Mouse (Mus musculus): Measurements from ENCODE around the gene Dpep3. TPM values are rescaled to one million over a fixed set of nuclear protein-coding genes. Genes with fewer than 3 reads are reported as not detected.

Gene Dpep3
- total RNA-seq, 1 experiment from 2014 or later, result not detected

DNA sequence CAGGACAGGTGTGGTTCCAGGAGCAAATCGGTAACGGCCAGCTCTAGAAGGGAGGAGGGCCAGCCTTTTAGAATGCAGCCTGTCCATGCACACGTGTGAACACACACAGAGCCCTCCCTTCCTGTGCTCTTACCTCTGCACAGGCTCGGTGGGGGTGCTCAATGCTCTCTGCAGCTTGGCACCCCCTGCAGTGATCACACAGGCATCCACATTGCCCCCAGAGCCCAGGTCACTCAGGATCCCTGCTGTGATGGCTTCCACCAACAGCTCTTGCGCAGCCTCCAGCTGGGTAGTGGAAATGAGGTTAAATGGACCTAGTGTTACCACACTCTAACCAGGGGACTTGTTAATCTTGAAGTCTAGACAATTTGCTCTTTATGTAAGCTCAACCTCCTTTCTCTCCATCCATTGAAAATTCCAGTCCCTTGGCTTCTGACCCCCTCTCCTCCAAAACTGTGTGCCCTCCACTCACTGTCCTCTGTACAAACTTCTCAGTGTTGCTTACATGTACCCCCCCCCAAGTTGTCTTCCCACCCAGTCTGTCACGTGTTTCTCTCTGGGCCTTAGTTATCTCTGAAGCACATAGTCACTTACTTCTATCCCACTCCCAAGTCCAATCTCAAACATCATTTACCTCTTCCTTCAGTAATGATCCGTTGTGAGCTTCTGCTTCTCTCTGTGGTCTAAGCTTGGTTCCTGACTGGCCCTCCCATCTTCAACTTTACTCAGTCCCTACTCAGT is 43.2 kb downstream of the Dpep3 start:
- no peak for DNase-seq

DNA sequence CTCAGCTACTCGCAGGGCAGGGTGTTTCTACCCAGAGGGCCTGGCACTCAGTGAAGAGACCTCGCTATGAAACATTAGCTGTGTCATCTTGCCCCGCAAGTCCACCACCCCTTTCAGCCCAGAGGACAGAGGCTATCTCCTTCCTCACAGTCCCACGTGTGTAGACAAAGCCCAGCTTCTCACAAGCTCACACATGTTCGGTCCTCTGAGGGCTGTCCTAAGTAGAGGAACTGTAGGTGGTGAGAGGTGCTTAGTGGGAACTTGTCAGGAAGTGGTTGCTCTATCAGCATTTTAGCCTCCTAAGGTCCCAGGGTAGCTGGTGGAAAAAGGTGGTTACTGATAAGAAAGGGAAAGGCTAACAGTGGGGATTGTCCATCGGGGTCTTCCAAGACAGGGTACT is 44.1 kb downstream of the Dpep3 start:
- no peak for DNase-seq

DNA sequence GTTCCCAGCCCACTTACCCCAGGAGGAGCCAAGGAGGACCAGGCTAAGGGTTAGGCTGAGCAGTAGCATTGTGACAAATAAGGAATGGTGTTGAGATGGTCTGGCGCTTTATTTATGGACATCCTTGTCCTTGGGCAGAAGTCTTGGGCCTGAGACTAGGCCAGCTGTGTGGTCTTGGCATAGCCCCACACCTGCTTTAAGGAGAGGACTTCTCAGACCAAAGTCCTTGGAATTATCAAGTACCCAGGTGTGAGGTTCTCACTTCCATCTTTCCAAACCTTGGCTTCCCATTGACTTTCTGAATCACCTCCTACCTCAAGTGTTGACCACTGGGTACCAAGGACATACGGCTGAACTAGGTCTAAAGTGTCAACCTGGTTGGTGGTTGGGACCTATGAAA is 45.5 kb downstream of the Dpep3 start, which contains the start of gene Ctrl:
TSS of gene Ctrl (minus strand) at position 101 of the 400 bp plus-strand sequence.
- no peak for DNase-seq

DNA sequence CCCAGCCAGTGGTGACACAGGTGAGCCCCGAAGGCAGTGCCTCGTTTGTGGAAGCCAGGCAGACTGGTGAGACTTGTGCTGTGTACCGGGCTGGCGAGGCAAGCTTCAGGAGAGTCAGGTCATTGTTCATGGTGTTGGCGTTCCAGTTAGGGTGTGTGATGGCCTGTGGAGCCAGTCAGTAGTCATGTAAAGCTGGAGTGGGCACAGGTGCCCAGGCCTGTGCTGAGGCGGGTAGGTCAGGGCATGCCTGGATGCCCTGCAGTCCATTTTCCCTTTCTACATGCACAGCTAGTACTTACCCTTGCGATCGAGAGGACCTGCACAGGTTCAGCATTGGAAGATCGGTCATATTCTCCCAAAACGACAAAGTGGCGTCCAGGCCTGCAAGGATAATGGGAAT is 46.7 kb downstream of the Dpep3 start:
- DNase-seq, result no peak

DNA sequence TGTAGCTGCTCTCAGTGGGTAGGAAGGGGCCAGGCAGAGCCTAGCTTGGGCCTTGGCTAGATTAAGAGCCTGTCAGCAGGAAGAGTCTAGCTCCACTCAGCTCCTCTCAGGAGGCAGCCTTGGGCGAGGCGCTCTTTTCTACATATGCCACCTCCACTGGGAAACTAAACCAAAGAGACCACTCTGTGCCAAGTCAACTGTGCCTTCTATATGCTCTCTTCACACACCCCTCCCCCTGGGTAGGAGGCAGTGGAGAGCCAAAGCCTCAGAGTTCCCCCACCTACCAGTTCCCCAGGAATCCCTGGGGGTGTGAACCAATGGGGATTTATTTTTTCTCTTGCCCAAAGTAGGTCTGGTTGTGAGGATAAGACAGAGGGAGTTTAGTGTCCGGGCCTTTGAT is 48.0 kb downstream of the Dpep3 start:
- no peak for DNase-seq

DNA sequence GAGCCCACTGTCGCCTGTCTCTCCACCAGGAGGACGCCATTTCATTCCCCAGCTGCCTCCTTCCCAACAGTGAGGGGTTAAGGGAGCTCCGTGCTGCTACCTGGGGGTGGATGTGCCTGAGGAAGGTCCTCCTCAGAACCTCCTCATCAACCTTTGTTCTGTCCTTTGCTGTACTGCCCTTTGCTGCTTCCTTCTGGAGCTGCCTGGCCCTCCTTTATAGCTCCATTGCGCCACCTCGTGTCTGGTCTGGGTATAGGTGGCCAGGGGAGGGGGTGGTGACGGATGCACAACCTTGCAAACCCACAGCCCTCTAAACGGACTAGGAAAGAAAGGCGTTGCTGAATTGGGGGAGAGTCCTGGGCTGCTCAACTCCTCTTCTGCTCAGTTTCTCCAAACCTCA is 48.6 kb downstream of the Dpep3 start:
- DNase-seq, result peak; percentile 90

DNA sequence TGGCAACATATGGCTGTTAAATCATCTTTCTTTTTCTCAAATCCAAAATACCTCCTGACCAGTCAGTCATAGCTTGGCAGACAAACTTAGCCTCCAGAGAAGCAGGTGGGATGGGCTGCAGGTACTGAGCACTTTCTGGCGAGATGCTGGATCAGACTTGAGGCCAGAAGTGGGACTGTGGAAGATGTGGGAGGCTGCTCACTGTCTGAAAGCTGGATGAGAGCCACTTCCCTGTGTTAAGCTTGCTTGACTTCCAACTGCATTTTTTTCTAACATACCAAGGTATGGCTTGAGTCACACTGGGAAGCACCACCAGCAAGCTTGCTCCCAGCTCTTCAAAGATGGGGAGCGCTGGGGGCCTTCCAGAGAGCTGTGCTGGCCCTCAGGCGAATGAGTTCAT is 54.1 kb downstream of the Dpep3 start:
- no peak for DNase-seq

Small RNAs within 50 kb of the gene (microRNA-seq; reads per million reads assigned to microRNA genes)
- 0.34 to 0.36 reads per million in 2 experiments for gene Mir7074

Other genes with a start within 250 kb of the Dpep3 start
- 9.3 and 9.6 TPM in 2 replicates for gene Gfod2, start 220.8 kb downstream of the Dpep3 start, total RNA-seq (2021)
- gene Ranbp10, start 152.1 kb downstream of the Dpep3 start, total RNA-seq (2021), result 25.4 and 29.5 TPM in 2 replicates
- gene Tsnaxip1, start 151.7 kb downstream of the Dpep3 start, total RNA-seq (2021), result not detected in 2 replicates
- gene Cenpt, start 126.2 kb downstream of the Dpep3 start, total RNA-seq (2021), result 7.5 and 9.2 TPM in 2 replicates
- 38.0 and 40.1 TPM in 2 replicates for gene Thap11, start 124.3 kb downstream of the Dpep3 start, total RNA-seq (2021)
- gene Nutf2, start 118.8 kb downstream of the Dpep3 start, total RNA-seq (2021), result 36.3 and 56.0 TPM in 2 replicates
- 33.5 and 38.6 TPM in 2 replicates for gene Edc4, start 98.5 kb downstream of the Dpep3 start, total RNA-seq (2021)
- gene Nrn1l, start 85.9 kb downstream of the Dpep3 start, total RNA-seq (2021), result 1.9 TPM in 1 of 2 replicates, not detected in the other
- gene Pskh1, start 79.0 kb downstream of the Dpep3 start, total RNA-seq (2021), result 32.3 and 38.1 TPM in 2 replicates
- gene Ctrl, start 45.6 kb downstream of the Dpep3 start, total RNA-seq (2021), result 0.91 TPM in 1 of 2 replicates, not detected in the other
- 70.6 and 74.9 TPM in 2 replicates for gene Psmb10, start 41.0 kb downstream of the Dpep3 start, total RNA-seq (2021)
- gene Lcat, start 36.0 kb downstream of the Dpep3 start, total RNA-seq (2021), result 1.9 and 7.7 TPM in 2 replicates
- gene Slc12a4, start 13.3 kb downstream of the Dpep3 start, total RNA-seq (2021), result 40.6 and 43.5 TPM in 2 replicates
- gene Dus2, start 11.9 kb upstream of the Dpep3 start, total RNA-seq (2021), result 12.5 and 16.8 TPM in 2 replicates
- gene Dpep2nb, start 26.5 kb upstream of the Dpep3 start, total RNA-seq (2021), result not detected in 2 replicates
- gene Ddx28, start 32.5 kb upstream of the Dpep3 start, total RNA-seq (2021), result 14.7 and 17.9 TPM in 2 replicates
- 54.9 TPM in 2 replicates for gene Nfatc3, start 79.4 kb upstream of the Dpep3 start, total RNA-seq (2021)
- gene Esrp2, start 157.5 kb upstream of the Dpep3 start, total RNA-seq (2021), result 2.0 and 3.9 TPM in 2 replicates
- gene Pla2g15, start 171.0 kb upstream of the Dpep3 start, total RNA-seq (2021), result 27.6 and 27.7 TPM in 2 replicates
- gene Slc7a6, start 189.4 kb upstream of the Dpep3 start, total RNA-seq (2021), result 25.6 and 29.0 TPM in 2 replicates
- 28.5 and 30.2 TPM in 2 replicates for gene Slc7a6os, start 231.5 kb upstream of the Dpep3 start, total RNA-seq (2021)
- 28.4 and 31.1 TPM in 2 replicates for gene Prmt7, start 231.5 kb upstream of the Dpep3 start, total RNA-seq (2021)

Data from adrenal gland, postnatal 25 days (tissue).